Mouse (Mus musculus) stomach, postnatal 0 days (tissue): ENCODE measurements around the gene Fam184b. TPM values are rescaled to one million over a fixed set of nuclear protein-coding genes. Genes with fewer than 3 reads are reported as not detected.

Source experiments
- ATAC-seq: fragments of 200-750 bp; cut with Nextera tagmentation; 2 replicates; pipeline ENCODE4 v1.8.0; 2017; ENCODE audit not compliant: low FRiP score, low TSS enrichment
- DNase-seq: peaks from one replicate; pipeline ENCODE4 v3.0.0-alpha.2; 2016; ENCODE audit warnings: low spot score
- H3K27ac ChIP-seq: fragments of 300-500 bp; sonication (generic); replicated peaks from 2 replicates; pipeline ENCODE4 v1.5.1; 2014; ENCODE audit warnings: mild to moderate bottlenecking, control low read depth
- H3K27me3 ChIP-seq: fragments of 300-500 bp; sonication (generic); 2 replicates; pipeline ENCODE4 v1.6.1; 2014; ENCODE audit warnings: low read length; ENCODE audit not compliant: control insufficient read depth, insufficient read depth
- H3K36me3 ChIP-seq: fragments of 300-500 bp; sonication (generic); 2 replicates; pipeline ENCODE4 v1.6.1; 2014; ENCODE audit warnings: low read length, mixed read lengths; ENCODE audit not compliant: control insufficient read depth, insufficient read depth
- H3K4me1 ChIP-seq: fragments of 300-500 bp; sonication (generic); replicated peaks from 2 replicates; pipeline ENCODE4 v1.6.1; 2014; ENCODE audit warnings: antibody characterized with exemption; ENCODE audit not compliant: control insufficient read depth, insufficient read depth
- H3K4me2 ChIP-seq: fragments of 300-500 bp; sonication (generic); replicated peaks from 2 replicates; pipeline ENCODE4 v1.6.1; 2014; ENCODE audit warnings: low read depth, mild to moderate bottlenecking, control low read depth, moderate library complexity
- H3K4me3 ChIP-seq: fragments of 300-500 bp; sonication (generic); 2 replicates; pipeline ENCODE4 v1.5.1; 2014; ENCODE audit warnings: low read depth, low read length, control low read depth
- H3K9ac ChIP-seq: fragments of 300-500 bp; sonication (generic); 2 replicates; pipeline ENCODE4 v1.6.1; 2014; ENCODE audit warnings: mild to moderate bottlenecking, low read length, control low read depth, mixed read lengths
- H3K9me3 ChIP-seq: fragments of 300-500 bp; sonication (generic); 2 replicates; pipeline ENCODE4 v1.6.1; 2016; ENCODE audit warnings: low read length; ENCODE audit not compliant: control insufficient read depth
- CTCF ChIP-seq: IDR thresholded peaks from 2 replicates; pipeline ENCODE4 v1.5.1; 2016; ENCODE audit warnings: antibody characterized with exemption, low read depth, mild to moderate bottlenecking, moderate library complexity
- EP300 ChIP-seq: optimal IDR thresholded peaks from 2 replicates; pipeline ENCODE3; 2016; ENCODE audit warnings: antibody characterized with exemption
- whole genome bisulfite sequencing: fragments of 180-500 bp; shearing (Covaris S2); extraction: QIAGEN DNeasy Blood & Tissue Kit; methylation state at CpG from one replicate; pipeline ENCODE4 v1.1.7; 2014; 5-methylcytosine and 5-hydroxymethylcytosine counted together
- polyA plus RNA-seq: library from polyadenylated mRNA; unstranded; fragments of >200 nt; fragmentation: Nextera tagmentation; extraction: Ambion mirVana; gene quantifications from 2 replicates; pipeline ENCODE4 v1.2.1, GENCODE M21; 2015

Gene Fam184b
- polyA plus RNA-seq, 1 experiment from 2014 or later: 1.9 TPM

DNA sequence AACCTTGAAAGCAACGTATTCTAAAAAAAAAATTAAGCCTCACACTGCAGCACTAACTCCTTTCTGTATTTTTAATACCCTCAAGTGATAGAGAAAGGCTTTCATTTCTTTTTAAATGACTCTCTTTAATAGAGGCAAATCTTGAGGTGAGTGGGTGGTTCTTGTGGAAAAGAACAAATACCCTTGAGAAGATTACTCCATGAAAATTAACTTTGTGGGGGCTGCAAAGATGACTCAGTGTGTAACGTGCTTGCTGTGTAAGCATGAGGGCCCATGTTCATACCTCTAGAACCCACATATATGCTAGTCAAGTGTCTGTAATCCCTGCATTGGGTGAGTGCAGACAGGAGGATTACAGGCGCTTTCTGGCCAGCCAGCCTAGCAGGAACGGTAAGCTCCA, 49.3 kb downstream of the Fam184b start:
- no peaks in the 10 kb centered on the region for H3K27me3 ChIP-seq
- 80% methylated on average over 4 of the region's 4 CpGs for WGBS
- ATAC-seq (no peak), DNase-seq (no peak)
- H3K27ac ChIP-seq: no peak overlapping the region
- H3K9ac ChIP-seq: no peak overlapping the region
- TF ChIP-seq CTCF (no peak), EP300 (no peak)
- no peaks in the 10 kb centered on the region for H3K9me3 ChIP-seq
- no peak overlapping the region for H3K4me3 ChIP-seq
- no peak overlapping the region for H3K4me2 ChIP-seq
- H3K36me3 ChIP-seq: no peaks in the 10 kb centered on the region
- no peaks in the 10 kb centered on the region for H3K4me1 ChIP-seq

DNA sequence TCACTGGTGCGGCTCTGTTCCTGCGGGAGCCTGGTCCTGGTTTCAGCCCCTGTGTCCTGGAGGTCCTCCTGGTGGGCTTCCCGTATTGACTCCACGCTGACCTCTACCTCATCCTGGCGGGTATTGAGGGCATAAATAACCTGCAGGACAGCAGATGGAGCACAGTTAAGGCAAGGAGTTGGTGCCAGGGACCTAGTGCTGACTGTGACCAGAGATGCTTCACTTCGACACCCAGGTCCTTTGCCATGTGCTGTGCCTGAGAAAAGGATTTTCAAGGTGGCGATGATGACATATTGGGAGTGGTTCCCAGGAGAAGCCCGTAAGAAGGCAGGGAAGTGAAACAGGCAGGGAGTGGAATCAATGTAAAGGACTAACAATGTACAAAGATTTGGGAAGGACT, 54.8 kb downstream of the Fam184b start:
- ATAC-seq (no peak), DNase-seq (no peak)
- Histone ChIP-seq H3K36me3 (no peaks in the 10 kb centered on the region), H3K4me3 (no peak overlapping the region), H3K4me1 (no peaks in the 10 kb centered on the region), H3K9ac (no peak overlapping the region), H3K27ac (no peak overlapping the region), H3K27me3 (no peaks in the 10 kb centered on the region), H3K9me3 (no peaks in the 10 kb centered on the region), H3K4me2 (no peak overlapping the region)
- TF ChIP-seq EP300 (no peak), CTCF (no peak)
- WGBS: 81% methylated on average over 8 of the region's 8 CpGs

DNA sequence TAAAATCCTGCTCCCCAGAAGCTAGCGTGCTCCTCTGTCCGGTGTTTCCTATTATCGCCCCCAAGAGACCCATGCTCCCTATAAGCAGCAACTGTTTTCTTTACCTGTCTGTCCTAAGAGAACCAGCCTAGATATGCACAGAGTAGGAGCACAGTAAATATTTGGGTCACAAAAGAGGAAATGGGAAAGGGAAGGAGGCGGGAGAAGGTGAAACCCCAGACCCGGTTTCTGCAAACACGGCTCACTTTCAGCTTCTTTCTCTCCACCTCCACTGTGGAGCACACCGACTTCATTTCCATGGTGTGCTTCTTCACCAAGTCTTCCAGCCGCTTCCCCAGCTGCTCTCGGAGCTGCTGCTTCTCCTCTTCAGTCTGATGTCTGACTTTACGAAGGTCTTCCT, 59.1 kb downstream of the Fam184b start:
- WGBS: 67% methylated on average over 10 of the region's 10 CpGs
- Histone ChIP-seq H3K9ac (no peak overlapping the region), H3K4me2 (no peak overlapping the region), H3K27ac (no peak overlapping the region), H3K27me3 (no peaks in the 10 kb centered on the region), H3K4me3 (no peak overlapping the region), H3K4me1 (no peaks in the 10 kb centered on the region), H3K36me3 (no peaks in the 10 kb centered on the region), H3K9me3 (no peaks in the 10 kb centered on the region)
- DNase-seq (no peak), ATAC-seq (no peak)
- TF ChIP-seq CTCF: no peak
- no peak for TF ChIP-seq EP300

DNA sequence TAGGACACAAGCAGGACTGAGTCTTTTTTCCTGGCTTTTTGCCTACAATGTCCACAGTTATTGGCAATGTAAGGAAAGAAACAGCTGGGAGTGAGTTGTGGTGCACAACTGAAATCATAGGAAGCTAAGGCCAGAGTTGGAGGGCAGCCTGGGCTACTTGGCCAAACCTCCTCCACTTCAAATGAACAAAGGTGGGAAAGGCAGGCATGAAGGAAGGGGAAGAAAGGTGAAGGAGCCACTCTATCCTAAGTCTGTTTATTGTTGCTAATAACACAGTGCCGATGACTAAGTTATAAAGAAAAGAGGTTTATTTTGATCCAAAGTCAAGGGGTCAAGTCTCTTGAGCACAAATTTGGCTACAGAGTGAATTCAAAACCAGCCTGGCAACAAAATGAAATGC, 62.0 kb downstream of the Fam184b start:
- no peak for DNase-seq
- Histone ChIP-seq H3K9ac (no peak overlapping the region), H3K4me2 (no peak overlapping the region), H3K4me3 (no peak overlapping the region), H3K36me3 (no peaks in the 10 kb centered on the region), H3K27ac (no peak overlapping the region), H3K4me1 (no peaks in the 10 kb centered on the region), H3K9me3 (no peaks in the 10 kb centered on the region), H3K27me3 (no peaks in the 10 kb centered on the region)
- TF ChIP-seq CTCF (no peak), EP300 (no peak)
- WGBS: 37% methylated on average over 1 of the region's 1 CpGs
- no peak for ATAC-seq

DNA sequence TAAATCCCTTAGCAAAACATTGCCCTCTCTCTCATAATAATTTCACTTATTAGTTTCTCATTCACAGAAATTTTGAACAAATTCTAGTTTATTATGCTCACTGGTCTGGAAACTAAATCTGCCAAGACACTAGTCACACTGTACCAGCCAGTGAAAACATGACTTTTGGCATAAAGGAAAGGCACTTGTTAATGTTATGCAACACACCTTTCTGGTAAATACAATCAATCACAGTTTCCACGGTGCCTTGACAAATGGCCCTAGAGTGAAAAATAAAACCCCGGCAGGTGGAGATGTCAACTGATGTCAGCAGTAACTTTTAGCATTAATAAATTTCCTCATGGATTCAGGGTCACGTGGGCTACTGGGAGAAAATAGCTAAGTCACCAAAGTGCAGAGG, 62.7 kb downstream of the Fam184b start:
- TF ChIP-seq EP300 (no peak), CTCF (no peak)
- Histone ChIP-seq H3K4me1 (no peaks in the 10 kb centered on the region), H3K27me3 (no peaks in the 10 kb centered on the region), H3K27ac (no peak overlapping the region), H3K36me3 (no peaks in the 10 kb centered on the region), H3K9me3 (no peaks in the 10 kb centered on the region), H3K9ac (no peak overlapping the region), H3K4me3 (no peak overlapping the region), H3K4me2 (no peak overlapping the region)
- no peak; the same call in 1 of the 2 replicates for ATAC-seq
- WGBS: 23% methylated on average over 3 of the region's 3 CpGs
- DNase-seq: no peak

DNA sequence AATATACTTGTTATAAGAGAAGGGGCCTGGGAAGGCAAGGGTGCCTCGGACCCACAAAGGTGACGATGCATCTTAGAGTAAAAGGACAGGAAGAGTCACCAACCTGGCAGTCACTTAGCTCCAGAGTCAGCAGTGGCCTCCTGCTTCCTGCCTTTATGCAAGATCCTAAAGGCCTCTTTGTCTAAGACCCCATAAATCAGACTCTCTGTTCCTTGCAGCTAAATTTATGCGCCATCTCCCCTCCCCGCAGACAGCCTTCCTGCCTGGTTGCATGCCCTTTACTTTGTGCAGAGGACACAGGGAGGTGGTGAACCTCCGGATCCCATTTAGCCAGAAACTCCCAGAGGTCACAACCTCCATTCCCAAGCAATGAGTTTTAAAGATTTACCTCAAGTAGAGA, 66.6 kb downstream of the Fam184b start:
- Histone ChIP-seq H3K9ac (no peak overlapping the region), H3K4me2 (no peak overlapping the region), H3K9me3 (no peaks in the 10 kb centered on the region), H3K27me3 (no peaks in the 10 kb centered on the region), H3K27ac (no peak overlapping the region), H3K4me1 (no peaks in the 10 kb centered on the region), H3K36me3 (no peaks in the 10 kb centered on the region), H3K4me3 (no peak overlapping the region)
- TF ChIP-seq CTCF: no peak
- 64% methylated on average over 5 of the region's 5 CpGs for WGBS
- DNase-seq (no peak), ATAC-seq (no peak)
